Mouse (Mus musculus) urinary bladder, postnatal 14 days (tissue): ENCODE data around the gene Tiam2.

Experiments
- DNase-seq: peaks from one replicate; pipeline ENCODE4 v3.0.0; 2021; ENCODE audit warnings: low spot score

The Tiam2 gene

DNA sequence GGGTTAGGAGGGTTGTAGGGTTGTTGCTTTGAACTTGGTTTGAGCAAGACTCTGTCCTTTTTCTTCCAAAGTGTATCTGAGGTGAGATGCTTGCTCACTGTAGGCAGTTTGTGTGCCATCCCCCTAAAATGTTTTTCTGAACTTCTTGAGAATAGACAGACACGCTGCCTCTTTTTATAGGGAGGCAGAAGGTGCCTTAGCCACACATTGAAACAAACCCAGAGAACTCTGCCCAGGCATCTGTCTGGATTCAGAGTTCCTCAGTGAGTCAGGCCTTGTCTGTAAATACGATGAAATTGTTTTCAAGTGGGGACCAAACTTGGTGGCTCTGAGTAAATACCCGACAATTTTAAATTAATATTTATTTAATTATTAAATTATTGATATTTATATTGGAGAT is 172.2 kb downstream of the Tiam2 start:
- no peak for DNase-seq

DNA sequence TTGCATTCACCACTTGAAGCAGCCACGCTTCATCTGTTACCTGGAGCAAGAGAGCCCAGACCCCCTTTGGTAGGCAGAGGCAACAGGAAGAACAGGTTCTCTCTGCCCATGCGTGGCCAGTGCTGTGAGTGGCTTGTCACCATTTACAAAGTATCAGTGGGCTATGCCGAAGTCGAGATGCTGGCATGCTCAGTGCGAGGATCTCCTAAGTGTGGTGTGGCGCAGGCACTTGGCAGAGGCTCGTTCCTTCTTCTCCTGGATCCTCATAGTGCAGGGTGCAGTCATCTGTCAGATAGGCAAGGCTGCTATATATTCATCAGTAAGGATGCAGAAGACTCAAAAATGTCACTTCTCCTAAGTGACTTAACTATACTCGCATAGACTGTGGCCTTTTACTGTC is 173.1 kb downstream of the Tiam2 start:
- DNase-seq, result no peak

GRCm38 (mm10) chr17:3500076-3500475 is 173.7 kb downstream of the Tiam2 start:
- no peak for DNase-seq

- DNase-seq, result no peak
Measured at GRCm38 (mm10) chr17:3500936-3501335, 174.6 kb downstream of the Tiam2 start.

- DNase-seq, result no peak
Measured at GRCm38 (mm10) chr17:3505711-3506110, 179.3 kb downstream of the Tiam2 start.

- no peak for DNase-seq
Measured at GRCm38 (mm10) chr17:3506508-3506907, 180.1 kb downstream of the Tiam2 start.

GRCm38 (mm10) chr17:3509841-3510240 is 183.5 kb downstream of the Tiam2 start:
- peak; percentile 68 for DNase-seq

DNA sequence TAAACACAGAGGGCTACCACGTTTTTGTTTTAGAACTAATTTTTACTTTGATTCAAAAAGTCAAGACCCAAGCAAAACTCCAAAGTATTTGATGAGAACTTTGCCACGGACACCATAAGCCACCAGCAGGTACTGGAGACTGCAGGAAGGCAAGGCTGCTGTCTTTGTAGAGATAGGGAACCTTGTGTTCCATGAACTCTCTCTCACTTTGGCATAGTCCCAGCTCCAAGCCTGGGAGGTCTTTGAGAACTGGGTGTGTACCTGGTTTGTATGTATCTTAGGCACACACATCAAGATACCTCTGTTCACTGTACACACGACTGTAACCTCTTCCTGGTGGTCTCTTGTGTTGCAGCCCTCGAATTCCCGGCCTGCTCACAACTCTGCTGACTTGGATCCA is 187.9 kb downstream of the Tiam2 start:
- no peak for DNase-seq

DNA sequence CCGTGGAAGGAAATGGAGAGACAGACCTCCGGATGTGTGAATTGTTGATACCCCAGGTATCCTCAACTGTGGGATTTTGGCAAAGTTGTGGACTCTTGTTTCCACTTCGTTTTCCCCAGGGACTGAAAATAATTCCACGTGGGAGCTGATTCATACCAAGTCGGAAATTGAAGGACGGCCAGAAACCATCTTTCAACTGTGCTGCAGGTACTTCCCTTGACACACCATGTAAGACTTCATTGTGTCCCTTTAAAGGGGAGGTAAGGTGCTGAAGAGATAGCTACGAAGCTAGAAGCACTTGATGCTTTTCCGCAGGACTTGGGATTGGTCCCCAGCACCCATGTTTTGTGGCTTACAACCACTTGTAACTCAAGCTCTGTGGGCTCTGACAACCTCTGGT is 189.5 kb downstream of the Tiam2 start:
- no peak for DNase-seq

DNA sequence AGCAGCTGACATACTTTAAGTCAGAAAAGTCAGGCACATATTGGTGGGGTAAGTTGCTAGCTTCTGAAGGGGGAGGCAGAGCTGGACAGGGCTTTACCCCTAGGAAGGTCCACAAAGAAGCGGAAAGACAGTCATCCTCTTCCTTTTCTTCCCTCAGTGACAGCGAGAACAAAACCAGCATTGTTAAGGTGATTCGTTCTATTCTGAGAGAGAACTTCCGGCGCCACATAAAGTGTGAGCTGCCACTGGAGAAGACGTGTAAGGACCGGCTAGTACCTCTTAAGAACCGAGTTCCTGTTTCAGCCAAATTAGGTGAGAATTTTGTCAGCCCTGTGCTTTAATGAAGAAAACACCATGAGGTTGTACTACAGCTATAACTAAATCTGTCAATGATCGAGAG is 190.0 kb downstream of the Tiam2 start:
- no peak for DNase-seq

DNA sequence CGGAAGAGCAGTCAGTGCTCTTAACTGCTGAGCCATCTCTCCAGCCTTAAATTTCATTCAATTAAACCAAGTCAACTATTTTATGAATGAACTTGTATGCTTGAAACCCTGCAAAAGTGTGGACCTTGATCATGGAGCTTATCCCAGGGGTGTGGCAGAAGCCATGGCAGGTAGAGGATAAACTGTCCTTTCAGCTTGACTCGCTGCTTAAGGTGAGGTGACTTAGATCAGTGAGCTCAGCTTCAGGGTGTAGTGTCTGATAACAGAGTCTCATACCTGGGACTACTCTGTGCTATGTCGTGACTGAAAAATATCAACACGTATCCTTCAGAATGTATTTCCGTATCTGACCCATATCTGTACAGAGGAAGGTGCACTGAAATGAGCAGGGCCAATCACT is 194.0 kb downstream of the Tiam2 start:
- no peak for DNase-seq

GRCm38 (mm10) chr17:3527841-3528471 is 201.6 kb downstream of the Tiam2 start:
- no peak for DNase-seq

DNA sequence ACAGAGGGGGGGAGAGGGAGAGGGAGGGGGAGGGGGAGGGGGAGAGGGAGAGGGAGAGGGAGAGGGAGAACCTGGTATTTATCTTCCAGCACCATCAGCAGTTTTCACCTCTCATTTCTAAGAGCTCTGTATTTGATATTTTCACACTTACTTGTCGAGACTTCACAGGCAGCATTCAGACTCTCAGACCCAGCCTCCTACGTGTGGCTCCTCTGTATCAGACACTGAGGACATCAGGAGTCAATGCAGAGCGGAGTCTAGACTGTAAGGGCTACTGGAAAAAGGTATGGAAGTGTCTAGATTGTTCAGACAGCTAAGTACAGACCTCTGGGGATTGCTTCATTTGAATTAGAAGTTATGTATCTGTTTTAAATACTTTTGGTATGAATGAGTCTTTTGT is 203.2 kb downstream of the Tiam2 start:
- DNase-seq, result no peak

DNA sequence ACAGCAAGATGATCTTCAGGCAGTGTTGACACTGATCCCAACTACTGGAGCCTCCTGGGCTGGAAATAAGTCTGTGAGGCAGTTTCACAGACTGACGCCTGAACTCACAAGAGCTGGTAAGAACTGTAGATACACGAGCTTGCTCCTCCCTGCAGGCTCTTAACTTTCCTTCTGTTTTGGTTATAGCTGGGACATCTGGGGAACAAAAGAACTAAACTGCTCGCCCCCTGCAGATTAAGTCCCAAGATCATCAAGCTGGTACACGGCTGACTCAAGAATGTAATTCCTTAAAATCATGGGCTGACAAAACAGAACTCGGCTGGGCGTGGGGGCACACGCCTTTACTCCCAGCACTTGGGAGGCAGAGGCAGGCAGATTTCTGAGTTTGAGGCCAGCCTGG is 204.2 kb downstream of the Tiam2 start:
- no peak for DNase-seq

DNA sequence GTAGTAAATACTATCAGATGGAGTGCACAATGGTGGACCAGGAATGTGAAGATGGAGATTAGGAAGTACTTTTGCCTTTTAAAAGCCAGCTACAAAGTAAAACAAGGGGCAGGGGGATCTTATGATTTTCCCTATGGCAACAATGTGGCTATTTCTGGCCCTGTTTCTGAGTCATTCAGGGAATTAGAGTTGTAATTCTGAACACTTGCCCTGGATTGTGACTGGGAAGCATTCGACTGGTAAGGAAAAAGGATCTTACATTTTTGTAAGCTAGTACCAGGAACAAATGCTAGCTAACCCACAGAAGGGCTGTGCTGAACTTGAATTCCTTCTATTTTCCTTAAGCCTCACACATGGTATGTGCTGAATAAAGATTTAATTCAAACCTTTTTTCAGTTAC is 205.3 kb downstream of the Tiam2 start:
- no peak for DNase-seq

GRCm38 (mm10) chr17:3532254-3532653 is 205.9 kb downstream of the Tiam2 start, which contains the start of gene Cldn20:
Cldn20 (plus strand) TSS chr17:3532554.
- DNase-seq, result no peak

GRCm38 (mm10) chr17:3533425-3533824 is 207.1 kb downstream of the Tiam2 start:
- DNase-seq, result no peak

DNA sequence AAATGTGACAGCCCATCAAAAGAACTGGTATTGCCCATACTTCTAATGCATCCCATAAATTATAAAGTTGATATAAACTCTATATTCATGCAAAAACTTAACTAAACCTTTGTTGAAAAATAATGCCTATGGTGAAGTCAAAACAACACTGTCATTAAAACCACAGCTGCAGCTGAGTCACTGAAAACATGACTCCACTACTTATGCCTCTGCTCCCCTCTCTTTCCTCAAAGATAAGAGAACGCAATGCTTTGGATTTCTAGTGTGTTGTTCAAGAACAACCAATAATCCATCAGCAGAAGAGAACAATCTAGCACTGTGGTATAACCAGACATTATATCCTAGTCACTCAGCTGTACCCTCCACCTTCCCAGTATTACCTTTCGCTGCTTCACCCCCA is 213.9 kb downstream of the Tiam2 start:
- no peak for DNase-seq

GRCm38 (mm10) chr17:3541033-3541432 is 214.7 kb downstream of the Tiam2 start:
- no peak for DNase-seq

GRCm38 (mm10) chr17:3547725-3548124 is 221.4 kb downstream of the Tiam2 start:
- no peak for DNase-seq

- DNase-seq, result no peak
Measured at GRCm38 (mm10) chr17:3556251-3556650, 229.9 kb downstream of the Tiam2 start.

DNA sequence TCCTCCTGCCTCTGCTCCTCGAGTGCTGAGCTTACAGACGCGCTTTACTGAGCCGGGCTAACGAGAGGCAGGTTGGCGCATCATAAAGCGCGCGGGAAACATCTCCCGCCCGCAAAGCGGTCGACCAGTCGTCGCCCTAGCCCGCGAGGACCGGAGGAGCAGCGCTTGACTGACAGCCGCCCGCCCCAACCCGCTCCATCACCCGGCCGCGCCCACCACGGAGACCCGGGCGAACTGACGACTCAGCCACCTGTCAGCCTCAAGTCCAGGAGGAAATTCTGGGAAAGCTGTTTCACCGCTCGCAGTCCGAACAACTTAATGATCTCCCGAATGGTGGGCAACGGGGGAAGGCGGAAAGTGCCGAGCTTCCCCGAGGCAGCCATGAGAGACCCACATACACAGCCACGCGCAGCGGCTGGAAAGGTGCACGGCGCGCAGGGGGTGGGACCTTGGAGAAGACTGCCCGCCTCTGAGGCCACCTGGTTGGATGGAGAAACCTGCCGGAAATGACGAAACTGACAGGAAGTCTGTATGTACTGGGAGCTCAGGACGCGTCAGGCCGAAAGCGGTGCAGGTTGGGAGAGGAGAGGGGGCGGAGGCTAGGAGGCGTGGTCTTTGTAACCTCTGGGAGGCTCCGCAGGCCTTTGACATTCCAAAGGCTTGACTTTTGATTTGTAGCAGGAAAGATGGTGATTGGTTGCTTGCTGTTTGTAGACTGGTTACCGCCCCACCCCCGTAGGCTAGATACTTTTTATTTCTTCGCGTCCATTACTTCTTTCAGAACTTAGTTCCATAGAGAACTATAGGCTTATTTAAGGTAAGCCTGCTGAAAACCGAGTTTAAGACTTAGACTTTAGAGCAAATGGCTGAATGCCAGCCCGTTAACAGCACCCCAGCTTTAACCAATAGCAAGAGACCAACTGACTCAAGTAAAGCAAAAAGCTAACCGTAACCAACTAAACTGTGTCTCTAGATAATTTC is 231.2 kb downstream of the Tiam2 start, which contains the start of gene Tfb1m:
Gene Tfb1m, minus strand, starts transcription at position 451 of the 981 bp plus-strand sequence.
- peak; percentile 98 for DNase-seq

DNA sequence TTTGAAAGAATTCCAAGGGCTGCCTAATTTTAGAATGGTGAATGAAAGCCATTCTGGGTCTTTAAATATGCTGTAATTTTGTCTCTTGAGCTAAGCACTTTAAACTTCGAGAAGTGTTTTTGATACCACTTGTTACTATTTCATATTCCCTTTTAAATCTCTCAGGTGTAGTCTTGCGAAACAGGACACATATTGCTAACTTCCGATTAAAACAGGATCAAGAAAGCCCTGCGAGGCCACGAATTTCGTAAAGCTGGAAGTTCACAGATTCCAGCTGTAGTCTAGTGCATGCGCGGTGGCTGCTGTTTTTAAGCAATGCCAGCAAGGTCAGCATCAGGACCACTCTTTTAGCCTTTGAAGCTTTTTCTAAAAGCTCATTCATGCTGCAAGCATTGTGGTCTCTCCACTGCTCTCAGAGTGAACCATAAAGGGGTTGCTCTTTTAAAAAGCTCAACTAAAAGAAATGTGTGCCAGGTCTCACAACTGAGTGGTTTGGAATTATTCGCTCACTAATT is 232.0 kb downstream of the Tiam2 start:
- no peak for DNase-seq
